Mouse (Mus musculus) induced T-regulatory cell, adult 2 months (primary cell): Measurements from ENCODE around the gene Ppp1r14b.

ENCODE experiments used
- DNase-seq: peaks from one replicate; pipeline ENCODE4 v3.0.0-alpha.2; 2012; ENCODE audit warnings: low read depth

Gene Ppp1r14b

DNA sequence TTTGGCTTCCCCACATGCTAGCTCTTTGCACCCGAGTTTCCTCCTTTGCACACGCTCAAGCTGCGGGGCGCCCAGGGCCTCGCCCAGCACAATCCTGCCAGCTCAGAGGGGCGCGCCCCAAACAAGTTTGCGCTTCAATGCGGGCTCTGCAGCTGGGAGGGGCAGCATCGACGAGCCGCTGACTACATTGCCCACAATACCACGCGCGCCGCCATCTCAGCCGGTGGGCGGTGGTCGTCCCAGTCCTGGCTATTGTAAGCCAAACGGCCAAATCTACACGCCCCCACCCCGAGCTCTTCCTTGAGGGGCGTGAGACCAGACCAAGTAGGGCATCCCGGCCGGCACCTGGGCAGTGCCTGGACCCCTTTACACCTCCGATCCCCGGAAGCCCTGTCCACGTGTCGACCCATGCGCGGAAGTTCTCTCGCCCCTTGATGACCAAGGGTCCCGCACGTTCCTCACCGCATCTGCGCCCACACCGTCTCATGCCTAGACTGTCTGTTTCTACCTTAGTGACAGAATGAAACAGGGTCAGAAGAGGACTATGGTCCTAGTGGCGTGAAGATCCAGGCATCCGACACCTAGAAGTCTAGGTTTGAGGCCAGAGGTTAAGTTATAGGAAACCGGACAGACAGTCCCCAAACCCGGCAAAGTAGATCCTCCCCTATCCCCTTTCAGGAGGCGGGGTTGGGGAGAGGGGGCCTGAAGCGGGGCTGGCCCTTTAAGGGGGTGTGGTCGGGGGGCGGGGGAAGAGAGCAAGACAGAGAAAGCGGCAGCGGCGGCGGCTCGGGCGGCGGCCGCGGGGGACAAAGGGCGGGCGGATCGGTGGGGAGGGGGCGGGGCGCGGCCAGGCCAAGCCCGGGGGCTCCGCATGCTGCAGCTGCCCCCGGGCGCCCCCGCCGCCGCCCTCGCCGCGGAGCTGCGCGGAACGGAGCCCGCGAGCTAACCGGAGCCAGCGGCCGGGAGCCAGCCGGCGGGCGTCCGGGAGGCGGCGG, at the start of gene Ppp1r14b:
Gene Ppp1r14b, plus strand, starts transcription at position 758 of the 995 bp plus-strand sequence.
- DNase-seq, result peak; percentile 88

DNA sequence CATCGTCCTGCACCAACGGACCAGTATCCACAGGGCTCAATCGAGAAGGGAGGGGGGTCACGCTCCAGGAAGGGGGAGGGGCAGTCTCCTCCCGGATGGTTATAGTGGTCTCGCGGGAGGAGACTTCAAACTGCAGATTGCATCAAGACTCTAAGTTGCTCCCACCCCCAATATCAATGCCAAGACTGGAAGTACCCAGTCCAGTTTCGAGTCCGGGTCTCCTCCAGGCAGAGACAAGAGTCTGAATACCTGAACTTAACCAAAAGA, 49.5 kb upstream of the Ppp1r14b start, which contains the start of gene Catsperz:
Gene Catsperz, minus strand, starts transcription at position 74 of the 267 bp plus-strand sequence.
- no peak for DNase-seq

GRCm38 (mm10) chr19:6925611-6926329, 49.0 kb upstream of the Ppp1r14b start:
- no peak for DNase-seq

- peak; percentile 67 for DNase-seq
Observed at GRCm38 (mm10) chr19:6926559-6927255, 48.1 kb upstream of the Ppp1r14b start.

DNA sequence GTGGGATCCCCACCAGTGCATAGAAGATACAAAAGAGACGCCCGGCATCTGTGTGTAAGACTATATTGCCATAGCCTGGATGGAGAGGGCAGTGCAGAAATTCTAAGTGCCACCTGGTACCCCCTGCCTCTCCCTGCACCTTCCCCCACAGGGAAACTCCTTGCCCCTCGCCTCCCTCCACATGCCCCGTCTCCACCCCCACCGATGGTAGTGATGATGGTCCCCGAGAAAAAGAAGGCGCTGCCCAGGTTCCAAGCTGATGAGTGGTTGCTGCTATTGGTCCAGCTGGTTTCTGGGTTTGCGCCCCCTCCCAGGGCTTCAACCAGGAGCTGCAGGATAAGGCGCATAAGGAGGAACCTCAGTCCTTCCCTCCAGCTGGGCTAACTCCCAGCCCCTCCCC, 46.7 kb upstream of the Ppp1r14b start:
- DNase-seq, result no peak

- no peak for DNase-seq
Observed at GRCm38 (mm10) chr19:6931002-6931401, 43.8 kb upstream of the Ppp1r14b start.

- no peak for DNase-seq
Observed at GRCm38 (mm10) chr19:6932018-6932417, 42.8 kb upstream of the Ppp1r14b start.

DNA sequence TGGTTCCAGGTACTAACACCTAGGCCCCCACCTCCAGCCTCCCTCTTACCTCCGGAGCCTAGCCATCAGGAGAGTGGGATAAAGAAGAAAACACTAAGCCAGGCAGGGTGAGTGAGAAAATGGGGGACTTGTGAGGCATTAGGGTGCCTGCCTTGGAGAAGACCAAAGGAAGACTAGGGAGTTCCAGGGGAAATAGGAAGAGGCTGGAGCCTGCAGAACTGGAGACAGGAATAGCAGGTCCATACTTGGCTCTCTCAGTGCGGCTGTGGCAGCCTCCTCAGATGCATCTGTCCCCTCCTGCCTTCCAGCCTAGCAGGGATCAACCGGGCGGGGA, 41.7 kb upstream of the Ppp1r14b start:
- DNase-seq, result no peak

- DNase-seq, result no peak
Observed at GRCm38 (mm10) chr19:6933436-6934194, 41.2 kb upstream of the Ppp1r14b start.

- DNase-seq, result no peak
Observed at GRCm38 (mm10) chr19:6934195-6934977, 40.4 kb upstream of the Ppp1r14b start, which contains the start of gene Kcnk4. Gene Kcnk4 (minus strand): TSS chr19:6934515.

- peak; percentile 75 for DNase-seq
Observed at GRCm38 (mm10) chr19:6936299-6936698, 38.5 kb upstream of the Ppp1r14b start.

- DNase-seq, result no peak
Observed at GRCm38 (mm10) chr19:6937541-6938465, 37.0 kb upstream of the Ppp1r14b start.

DNA sequence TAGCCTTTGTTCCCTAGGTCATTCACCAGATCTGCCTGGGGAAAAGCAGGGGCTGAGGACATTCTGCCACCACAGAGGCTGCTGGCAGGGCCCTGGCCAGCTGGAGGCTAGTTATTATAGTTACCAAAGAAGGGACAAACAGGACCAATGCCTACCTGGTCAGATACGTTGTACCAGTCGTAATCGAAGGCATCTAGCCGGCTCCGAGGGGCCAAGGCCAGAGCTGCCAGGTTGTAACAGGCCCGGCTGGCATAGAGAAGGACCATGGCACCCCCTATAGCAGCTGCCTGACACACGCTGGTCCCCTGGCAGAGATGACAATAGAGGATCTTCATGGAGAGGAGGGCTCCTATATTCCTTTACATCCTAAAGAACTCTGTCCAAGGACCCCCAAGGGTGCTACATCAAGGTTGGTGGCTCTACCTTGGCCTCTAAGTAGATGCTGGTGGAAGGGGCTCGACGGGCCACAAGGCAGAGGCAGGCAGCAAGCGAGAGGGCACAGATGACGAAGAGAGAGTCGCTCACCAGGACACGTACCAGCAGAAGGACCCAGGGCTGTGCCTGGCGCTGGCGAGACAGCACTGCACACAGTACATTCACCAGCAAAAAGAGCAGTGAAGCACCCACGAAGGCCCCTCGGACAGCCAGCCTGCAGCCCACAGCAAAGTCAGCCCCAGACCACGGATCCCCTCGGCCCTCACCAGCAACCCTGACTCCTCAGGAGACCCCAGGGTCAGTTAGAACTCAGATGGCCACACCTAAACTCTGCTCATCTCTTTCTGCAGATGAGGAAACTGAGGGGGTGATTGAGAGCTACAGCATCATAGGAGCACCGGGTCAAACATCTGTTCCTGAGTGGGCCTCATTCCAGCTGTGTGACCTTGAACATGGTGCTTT, 35.4 kb upstream of the Ppp1r14b start:
- no peak for DNase-seq

DNA sequence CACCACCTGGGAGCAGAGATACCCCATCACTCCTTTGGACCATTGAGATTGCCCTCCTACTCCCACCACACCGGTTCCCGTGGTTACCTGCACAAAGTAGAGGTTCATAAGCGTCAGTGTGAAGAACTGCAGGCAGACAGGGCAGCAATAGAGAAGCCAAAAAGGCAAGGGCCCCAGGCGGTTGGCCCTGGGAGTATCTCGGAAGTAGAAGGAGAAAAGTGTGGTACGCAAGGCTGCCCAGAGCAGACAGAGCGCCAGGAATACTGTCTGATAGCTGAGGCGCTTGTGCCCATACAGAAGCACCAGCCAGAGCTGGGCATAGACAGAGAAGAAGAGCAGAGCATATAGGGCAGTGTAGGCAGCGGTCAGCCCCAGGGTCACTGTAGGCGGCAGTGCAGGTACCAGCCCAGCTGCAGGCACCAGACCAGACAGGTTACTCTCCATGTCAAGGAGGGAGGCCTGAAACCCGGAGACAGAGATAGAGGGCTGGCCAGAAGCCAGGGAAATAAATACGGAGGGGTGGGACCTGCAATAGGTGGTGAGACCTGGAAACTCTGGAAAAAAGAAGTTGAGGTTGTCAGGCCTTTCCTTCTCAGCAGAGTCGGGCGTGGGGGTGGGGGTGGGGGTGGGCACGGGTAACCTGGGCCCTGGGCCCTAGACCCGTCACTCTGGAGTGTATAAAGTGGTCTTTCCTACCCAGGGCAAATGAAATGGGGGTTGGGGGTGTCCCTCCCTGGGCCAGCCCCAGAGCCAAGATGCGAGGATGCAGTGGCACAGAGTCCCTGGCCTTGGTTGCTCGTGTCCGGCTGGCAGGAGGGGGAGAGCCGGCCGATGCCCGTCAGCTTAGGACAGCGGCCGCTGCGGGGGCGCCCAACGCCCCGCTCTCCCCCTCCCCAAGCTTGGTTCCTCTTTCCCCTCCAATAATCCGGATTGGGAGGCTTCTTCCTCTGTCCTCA, 34.1 kb upstream of the Ppp1r14b start:
- DNase-seq, result no peak

DNA sequence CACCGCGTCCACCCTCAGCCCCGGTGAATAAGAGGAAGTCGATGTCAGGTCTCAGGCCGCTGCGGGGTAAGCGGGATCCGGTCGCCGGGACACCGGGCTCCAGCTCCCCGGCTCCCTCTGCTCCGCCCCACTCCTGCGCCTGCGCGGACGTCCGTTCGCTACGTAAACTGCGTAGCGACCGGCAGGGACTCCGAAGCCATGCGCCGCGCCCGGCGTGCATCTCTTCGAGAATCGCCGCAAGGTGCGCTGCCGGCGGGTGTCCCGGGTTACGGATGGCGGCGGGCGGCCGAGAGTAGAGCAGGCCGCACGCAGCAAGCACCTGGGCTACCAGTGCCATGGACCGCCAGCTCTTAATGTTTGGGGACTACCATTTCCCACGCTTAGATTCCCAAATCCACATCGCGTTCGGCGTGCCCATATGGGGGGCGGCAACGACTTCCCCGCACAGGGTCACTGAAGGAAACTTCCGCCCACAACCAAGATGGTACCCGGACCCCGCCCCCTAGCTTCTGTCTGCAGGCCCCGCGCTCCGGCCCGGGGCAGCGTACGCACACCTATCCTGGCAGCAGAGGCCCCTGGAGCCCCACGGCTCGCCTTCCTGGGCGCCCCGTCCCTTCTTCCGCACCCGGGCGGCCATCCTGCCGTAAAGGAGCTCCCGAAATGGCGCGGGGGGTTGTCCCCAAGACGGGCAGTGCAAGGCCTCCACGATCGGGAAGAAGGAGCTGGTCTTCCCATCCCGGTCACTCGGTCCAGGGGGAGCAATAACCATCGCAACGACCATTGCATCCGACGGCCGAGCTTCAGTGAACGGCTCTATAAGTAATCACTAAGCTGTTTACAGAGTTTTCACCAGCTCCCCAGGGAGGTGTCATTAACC, 33.2 kb upstream of the Ppp1r14b start, which contains the start of gene Bad:
Gene Bad, plus strand, starts transcription at position 490 of the 877 bp plus-strand sequence.
- peak; percentile 97 for DNase-seq

DNA sequence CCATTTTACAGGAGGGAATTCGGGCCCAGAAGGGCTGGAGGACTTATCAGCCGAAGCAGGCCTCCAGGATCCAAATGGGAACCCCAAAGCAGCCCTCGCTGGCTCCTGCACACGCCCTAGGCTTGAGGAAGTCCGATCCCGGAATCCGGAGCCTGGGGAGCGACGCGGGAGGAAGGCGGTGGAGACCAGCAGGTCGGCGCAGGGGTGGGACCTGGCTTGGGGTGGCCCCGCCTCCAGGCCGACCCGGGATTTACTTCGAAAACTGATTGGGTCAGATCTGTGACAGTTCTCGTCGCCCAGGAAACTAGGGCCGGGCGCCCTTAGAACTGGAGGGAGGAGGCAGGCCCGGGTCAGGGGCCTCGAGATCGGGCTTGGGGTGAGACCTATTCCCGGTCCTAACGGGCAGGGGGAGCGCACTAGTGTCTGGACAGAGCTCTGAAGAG, 32.5 kb upstream of the Ppp1r14b start, which contains the start of gene Gpr137:
Gene Gpr137, minus strand, starts transcription at position 232 of the 443 bp plus-strand sequence.
- DNase-seq, result peak; percentile 94
